Mouse (Mus musculus): ENCODE results near the gene N4bp2l2.
A peak's percentile ranks its signal among the peaks of the same experiment; 100 is the strongest.

N4bp2l2 gene

GRCm38 (mm10) chr5:150597088-150597487 lies 68.9 kb downstream of the N4bp2l2 start, which contains the start of gene N4bp2l1:
Gene N4bp2l1 (minus strand): TSS chr5:150597188.
- no peak for DNase-seq (ENCODE audit: low spot score)

DNA sequence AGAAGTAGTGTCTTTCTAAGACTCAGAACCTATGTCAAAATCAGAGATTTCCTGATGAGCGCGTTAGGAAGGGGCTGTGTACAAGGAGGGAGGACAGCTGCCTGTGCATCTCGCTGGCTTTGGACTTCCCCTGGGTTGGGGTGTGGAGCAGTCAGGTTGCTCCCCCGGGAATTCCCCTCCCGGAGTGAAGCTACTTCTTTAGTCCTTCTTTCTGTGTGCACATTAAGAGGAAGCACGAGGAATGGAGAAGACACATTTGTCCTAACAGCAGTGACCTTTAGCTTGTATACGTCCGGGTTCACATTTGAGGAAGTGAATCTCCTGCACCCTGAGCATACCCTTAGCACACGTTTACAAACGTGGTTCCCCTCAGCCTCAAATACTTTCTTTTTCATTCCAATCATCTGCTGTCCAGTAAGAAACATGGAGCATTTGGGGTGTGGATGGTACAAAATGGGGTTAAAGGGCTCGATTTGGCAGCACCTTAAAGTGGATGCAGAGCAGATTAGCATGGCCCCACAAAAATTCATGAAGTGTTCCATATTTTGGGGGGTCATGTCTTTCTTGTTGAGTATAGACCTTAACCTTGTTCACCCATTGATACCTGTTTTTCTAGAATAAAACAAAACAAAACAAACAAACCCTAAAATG lies 70.5 kb downstream of the N4bp2l2 start:
- DNase-seq (ENCODE audit: low spot score) = no peak

- no peak for DNase-seq (ENCODE audit: low spot score)
Measured at GRCm38 (mm10) chr5:150594649-150595339, 71.2 kb downstream of the N4bp2l2 start.

- DNase-seq (ENCODE audit: low spot score) = peak; percentile 50
Measured at GRCm38 (mm10) chr5:150593756-150594648, 72.0 kb downstream of the N4bp2l2 start.

DNA sequence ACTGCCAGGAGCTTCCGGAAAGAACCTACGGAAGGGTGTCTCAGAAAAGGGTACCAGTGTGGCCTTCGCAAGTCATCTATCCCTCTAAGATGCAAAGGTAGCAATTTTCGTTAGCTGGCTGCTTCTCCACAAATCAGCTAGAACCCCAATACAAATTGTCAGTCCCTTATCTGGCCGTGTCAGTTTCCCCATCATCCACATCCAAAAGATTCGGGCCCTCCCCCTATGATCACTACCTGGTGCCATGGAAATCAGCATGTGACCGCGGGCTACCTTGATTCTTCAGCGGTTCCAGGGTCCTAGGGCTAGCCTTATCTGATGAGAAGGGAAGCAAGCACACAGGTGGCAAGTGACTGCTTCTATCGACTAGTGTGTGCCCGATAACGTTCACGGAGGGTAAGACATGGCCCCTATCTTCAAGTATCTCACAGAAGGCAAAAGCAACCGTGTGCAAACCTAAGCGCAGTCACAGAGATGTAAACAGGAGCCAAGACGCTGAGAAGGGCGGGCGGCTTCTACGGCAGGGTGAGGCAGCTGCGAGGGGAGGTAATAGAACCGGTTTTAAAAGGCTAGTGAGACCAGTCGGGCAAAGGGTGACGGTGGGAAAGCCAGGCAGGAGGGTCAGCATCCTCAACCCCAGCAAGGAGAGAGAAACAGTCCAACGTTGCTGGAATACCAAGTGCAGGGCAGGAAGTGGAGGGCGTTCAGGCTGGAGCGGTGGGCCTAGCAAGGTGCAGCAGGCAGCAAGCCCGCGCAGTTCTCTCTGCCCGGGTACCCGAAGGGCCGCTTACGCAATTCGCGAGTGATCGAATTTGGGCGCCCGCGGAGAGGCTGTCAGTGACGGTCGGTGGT lies 72.9 kb downstream of the N4bp2l2 start:
- peak; percentile 67 for DNase-seq (ENCODE audit: low spot score)

GRCm38 (mm10) chr5:150592186-150592903 lies 73.6 kb downstream of the N4bp2l2 start:
- DNase-seq (ENCODE audit: low spot score) = no peak

DNA sequence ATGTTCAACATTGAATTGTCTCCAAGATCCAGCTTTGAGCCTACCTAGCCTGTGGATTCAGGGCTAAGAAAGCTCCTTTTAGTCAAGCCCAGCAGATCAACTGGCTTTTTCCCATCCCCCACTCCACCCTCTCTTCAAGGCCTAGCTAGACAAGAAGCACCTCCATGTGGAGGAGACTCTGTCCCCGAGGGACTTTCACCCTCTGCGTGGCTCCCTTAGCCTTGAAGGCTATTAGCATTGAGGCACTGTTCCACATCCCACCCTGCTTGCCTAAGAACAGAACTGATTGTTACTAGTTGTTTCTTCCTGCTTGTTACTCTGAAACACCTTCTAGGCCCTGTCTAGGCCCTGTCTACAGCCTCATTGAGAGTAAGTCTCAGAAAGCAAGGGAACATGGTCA lies 76.0 kb downstream of the N4bp2l2 start:
- DNase-seq (ENCODE audit: low spot score) = no peak

- no peak for DNase-seq (ENCODE audit: low spot score)
Measured at GRCm38 (mm10) chr5:150584337-150584729, 81.7 kb downstream of the N4bp2l2 start.

GRCm38 (mm10) chr5:150583622-150584336 lies 82.2 kb downstream of the N4bp2l2 start:
- no peak for DNase-seq (ENCODE audit: low spot score)

DNA sequence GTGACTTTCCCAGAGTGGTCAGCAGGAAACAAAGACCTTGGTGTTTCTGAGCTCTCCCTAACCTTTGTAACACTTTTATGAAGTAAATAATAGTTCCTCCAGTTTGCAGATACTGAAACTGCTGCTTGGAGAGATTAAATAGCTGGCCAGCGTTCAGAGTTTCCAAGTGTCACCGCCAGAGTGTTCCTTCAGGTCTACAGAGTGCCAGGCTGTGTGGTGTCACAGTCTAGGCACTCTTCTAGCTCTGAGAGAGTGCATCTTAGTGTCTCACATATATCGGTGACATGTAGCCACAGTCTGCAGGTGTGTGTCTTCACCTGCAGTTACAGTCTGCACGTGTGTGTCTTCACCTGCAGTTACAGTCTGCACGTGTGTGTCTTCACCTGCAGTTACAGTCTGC lies 82.8 kb downstream of the N4bp2l2 start:
- no peak for DNase-seq (ENCODE audit: low spot score)

- DNase-seq (ENCODE audit: low spot score) = no peak
Measured at GRCm38 (mm10) chr5:150581180-150581579, 84.8 kb downstream of the N4bp2l2 start.

DNA sequence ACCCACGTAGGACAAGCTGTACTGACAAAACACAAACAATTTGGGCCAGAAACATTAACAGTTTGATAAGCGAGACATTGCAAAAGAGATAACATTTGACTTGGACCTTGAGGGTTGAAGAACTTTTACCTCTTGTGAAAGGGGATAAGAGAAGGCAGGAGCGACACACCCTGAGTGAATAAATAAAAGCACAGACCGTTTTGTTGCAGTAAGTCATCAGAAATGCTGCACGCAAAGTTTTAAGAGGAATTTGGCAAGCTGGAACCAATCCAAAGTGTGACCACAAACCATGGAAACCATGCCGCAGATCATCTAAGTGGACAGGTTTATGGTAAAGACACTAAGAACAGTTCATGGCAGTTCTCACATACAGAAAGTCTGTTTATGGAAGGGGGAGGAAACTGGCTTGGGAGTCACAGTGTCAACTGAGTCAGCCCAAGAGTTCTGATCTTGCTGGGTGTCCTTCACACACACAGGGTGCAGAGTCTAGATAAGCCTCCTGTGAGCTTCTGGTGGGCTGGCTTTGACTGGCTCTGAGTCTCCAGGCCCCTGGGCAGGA lies 87.3 kb downstream of the N4bp2l2 start:
- DNase-seq (ENCODE audit: low spot score) = peak; percentile 48

- DNase-seq (ENCODE audit: low spot score) = no peak
Measured at GRCm38 (mm10) chr5:150576832-150577231, 89.2 kb downstream of the N4bp2l2 start.

DNA sequence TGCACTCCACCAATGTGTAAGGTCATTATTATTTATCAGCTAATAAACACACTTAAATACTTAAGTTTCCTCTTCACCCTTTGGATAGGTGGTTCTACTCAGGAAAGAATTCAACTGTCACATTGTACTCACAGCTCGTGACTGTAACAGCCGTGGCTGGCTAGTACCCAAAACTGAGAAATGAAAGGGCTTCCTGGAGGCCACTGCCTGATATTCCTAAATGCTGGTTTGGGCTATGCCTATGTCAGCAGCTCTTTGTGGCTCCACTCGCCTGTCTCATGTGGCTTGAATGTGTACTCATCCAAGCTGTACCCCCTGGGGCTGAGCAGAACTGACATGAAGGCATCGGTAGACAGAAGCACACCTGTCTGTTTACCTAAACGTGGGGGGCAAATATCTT lies 91.1 kb downstream of the N4bp2l2 start:
- no peak for DNase-seq (ENCODE audit: low spot score)

DNA sequence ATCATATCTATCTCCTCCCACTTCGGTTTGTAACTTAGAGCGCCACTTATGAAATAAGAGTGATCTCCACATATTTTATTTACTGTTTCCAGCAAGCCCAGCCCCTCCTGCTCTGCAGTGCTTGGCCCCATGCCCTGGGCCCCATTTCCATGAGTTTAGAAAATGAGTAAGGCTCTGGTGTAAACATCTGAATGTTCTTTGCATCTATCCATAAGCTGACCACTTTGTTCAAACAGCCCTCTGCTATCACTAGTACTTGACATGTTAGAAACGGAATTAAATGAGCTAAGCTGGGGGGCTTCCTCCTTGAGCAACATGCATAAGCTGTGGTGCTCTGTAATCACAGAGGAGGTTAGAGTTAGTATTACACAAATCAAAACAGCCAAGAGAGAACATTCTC lies 91.6 kb downstream of the N4bp2l2 start:
- no peak for DNase-seq (ENCODE audit: low spot score)

DNA sequence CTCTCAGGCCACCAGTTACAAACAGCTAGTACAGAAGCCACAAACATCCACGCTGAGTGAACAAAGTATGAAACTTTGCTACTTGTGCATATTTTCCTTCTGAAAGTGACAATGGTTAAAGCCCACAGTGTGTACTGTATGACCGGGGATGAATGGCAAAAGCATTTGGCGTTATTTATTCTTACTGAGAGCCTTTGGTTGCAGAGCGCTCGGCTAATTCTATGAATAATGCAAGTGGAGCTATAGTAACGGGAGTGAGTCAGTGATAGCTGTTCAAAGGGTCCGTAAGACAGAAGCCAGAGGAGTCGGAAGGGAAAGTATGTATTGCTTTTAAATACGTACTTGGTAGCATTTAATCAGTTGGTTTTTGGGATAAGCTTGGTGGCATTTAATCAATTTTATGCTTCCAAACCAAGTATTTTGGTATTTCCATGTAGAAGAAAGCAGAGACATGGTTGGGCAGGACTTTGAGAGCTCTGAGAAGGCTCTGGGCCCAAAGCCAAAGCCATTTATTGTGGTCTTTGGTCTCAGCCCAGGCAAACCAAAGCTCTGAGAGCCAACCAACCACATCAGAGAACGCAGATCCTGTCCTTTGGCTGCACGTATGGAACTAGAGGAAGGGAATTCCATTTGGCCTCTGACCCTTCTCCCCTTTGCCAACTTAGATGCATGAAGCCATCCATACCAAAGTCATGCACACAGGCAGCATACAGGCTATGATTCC lies 95.3 kb downstream of the N4bp2l2 start:
- DNase-seq (ENCODE audit: low spot score) = no peak

GRCm38 (mm10) chr5:150566971-150567370 lies 99.0 kb downstream of the N4bp2l2 start:
- DNase-seq (ENCODE audit: low spot score) = no peak

DNA sequence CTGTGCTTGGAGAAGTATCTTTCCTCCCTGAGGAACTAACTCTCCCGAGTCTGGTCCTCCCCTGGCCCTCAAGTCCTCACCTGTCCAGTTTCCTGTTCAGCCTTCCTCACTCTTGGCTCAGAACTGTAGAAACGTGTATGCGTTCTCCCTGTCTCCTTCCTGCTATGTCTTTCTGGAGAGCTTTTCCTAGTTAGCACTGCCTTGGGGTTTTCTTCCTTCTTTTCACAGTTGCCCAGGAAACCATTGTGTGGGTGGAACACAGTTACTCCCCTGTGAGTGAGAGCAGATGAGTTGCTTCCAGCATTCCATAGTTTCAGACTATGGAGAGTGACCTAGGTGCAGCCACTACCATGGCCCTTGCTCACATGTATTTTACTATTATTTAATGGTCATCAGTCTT lies 99.8 kb downstream of the N4bp2l2 start:
- no peak for DNase-seq (ENCODE audit: low spot score)

- DNase-seq (ENCODE audit: low spot score) = no peak
Measured at GRCm38 (mm10) chr5:150564426-150564825, 101.6 kb downstream of the N4bp2l2 start.

Measured in urinary bladder, postnatal 14 days (tissue).